Mouse (Mus musculus): ENCODE measurements around the gene Sun3. TPM values are rescaled to one million over a fixed set of nuclear protein-coding genes. Genes with fewer than 3 reads are reported as not detected.
A peak's percentile ranks its signal among the peaks of the same experiment; 100 is the strongest.

Gene Sun3
- total RNA-seq (2021): not detected
- long read RNA-seq, experiment 1: 0 reads
- long read RNA-seq, experiment 2: 0 reads

- H3K27ac ChIP-seq: no peak within 1 kb of the TSS
- intact Hi-C loops (cut with DNase I): loop anchor here (5.0 kb wide), 1 partner anchor 36 kb away; the partner anchor contains the start of gene Hus1
- peak within 1 kb of the TSS; percentile 72 for H3K4me3 ChIP-seq
- no peak for TF ChIP-seq CTCF (IDR thresholded peaks at IDR 0.05)
- DNase-seq: peak; percentile 31
Observed at GRCm38 (mm10) chr11:9048703-9049060, at the start of gene Sun3. TSS of gene Sun3 (minus strand) at chr11:9048991.

- no peak overlapping the region for H3K4me3 ChIP-seq
- DNase-seq: no peak
- no peak overlapping the region for H3K27ac ChIP-seq
- intact Hi-C loops (cut with DNase I): no loop called here
- no peak for TF ChIP-seq CTCF (IDR thresholded peaks at IDR 0.05)
Observed at GRCm38 (mm10) chr11:9076444-9076843, 27.7 kb upstream of the Sun3 start.

- no peak for TF ChIP-seq CTCF (IDR thresholded peaks at IDR 0.05)
- no peak for DNase-seq
- H3K4me3 ChIP-seq: no peak overlapping the region
- intact Hi-C loops (cut with DNase I): no loop called here
- H3K27ac ChIP-seq: no peak overlapping the region
Observed at GRCm38 (mm10) chr11:9060484-9060883, 11.7 kb upstream of the Sun3 start.

- no peak for TF ChIP-seq CTCF (IDR thresholded peaks at IDR 0.05)
- H3K4me3 ChIP-seq: no peak overlapping the region
- intact Hi-C loops (cut with DNase I): no loop called here
- DNase-seq: no peak
- H3K27ac ChIP-seq: no peak overlapping the region
Observed at GRCm38 (mm10) chr11:9060029-9060428, 11.2 kb upstream of the Sun3 start.

- H3K4me3 ChIP-seq: no peak overlapping the region
- no peak overlapping the region for H3K27ac ChIP-seq
- TF ChIP-seq CTCF (IDR thresholded peaks at IDR 0.05): no peak
- DNase-seq: no peak
- intact Hi-C loops (cut with DNase I): no loop called here
Observed at GRCm38 (mm10) chr11:9057711-9058110, 8.9 kb upstream of the Sun3 start.

GRCm38 (mm10) chr11:9056937-9057336, 8.1 kb upstream of the Sun3 start:
- intact Hi-C loops (cut with DNase I): no loop called here
- no peak overlapping the region for H3K4me3 ChIP-seq
- TF ChIP-seq CTCF (IDR thresholded peaks at IDR 0.05): no peak

GRCm38 (mm10) chr11:9051895-9052294, 3.1 kb upstream of the Sun3 start:
- intact Hi-C loops (cut with DNase I): no loop called here
- no peak overlapping the region for H3K27ac ChIP-seq
- DNase-seq: no peak
- no peak for TF ChIP-seq CTCF (IDR thresholded peaks at IDR 0.05)
- H3K4me3 ChIP-seq: no peak overlapping the region

More at GRCm38 (mm10) chr11:9056937-9057336, 8.1 kb upstream of the Sun3 start:
- DNase-seq: no peak
- H3K27ac ChIP-seq: no peak overlapping the region

GRCm38 (mm10) chr11:9050241-9050640, 1.4 kb upstream of the Sun3 start:
- Histone ChIP-seq H3K27ac (no peak overlapping the region), H3K4me3 (no peak overlapping the region)
- intact Hi-C loops (cut with DNase I): no loop called here
- TF ChIP-seq CTCF (IDR thresholded peaks at IDR 0.05): no peak
- DNase-seq: no peak

- TF ChIP-seq CTCF (IDR thresholded peaks at IDR 0.05): no peak
- Histone ChIP-seq H3K4me3 (peak within 1 kb of the TSS; percentile 72), H3K27ac (no peak within 1 kb of the TSS)
- intact Hi-C loops (cut with DNase I): loop anchor here (5.0 kb wide), 1 partner anchor 36 kb away; the partner anchor contains the start of gene Hus1
- peak; percentile 84 for DNase-seq
Observed at GRCm38 (mm10) chr11:9048011-9048702, 634 bp downstream of the Sun3 start, which contains the start of gene Gm11992. TSS of gene Gm11992 (plus strand) at chr11:9048594.

GRCm38 (mm10) chr11:9047044-9047443, 1.7 kb downstream of the Sun3 start:
- DNase-seq: no peak
- intact Hi-C loops (cut with DNase I): loop anchor here (5.0 kb wide), 1 partner anchor 35 kb away; the partner anchor contains the start of gene Hus1
- Histone ChIP-seq H3K27ac (no peak overlapping the region), H3K4me3 (no peak overlapping the region)
- TF ChIP-seq CTCF (IDR thresholded peaks at IDR 0.05): no peak

- DNase-seq: no peak
- intact Hi-C loops (cut with DNase I): loop anchor here (5.0 kb wide), 1 partner anchor 34 kb away; the partner anchor contains the start of gene Hus1
- H3K27ac ChIP-seq: no peak overlapping the region
- TF ChIP-seq CTCF (IDR thresholded peaks at IDR 0.05): no peak
- H3K4me3 ChIP-seq: no peak overlapping the region
Observed at GRCm38 (mm10) chr11:9046546-9046945, 2.2 kb downstream of the Sun3 start.

GRCm38 (mm10) chr11:9031530-9031929, 17.3 kb downstream of the Sun3 start:
- no peak for DNase-seq
- H3K4me3 ChIP-seq: no peak overlapping the region
- TF ChIP-seq CTCF (IDR thresholded peaks at IDR 0.05): no peak
- intact Hi-C loops (cut with DNase I): no loop called here
- no peak overlapping the region for H3K27ac ChIP-seq

- H3K27ac ChIP-seq: no peak overlapping the region
- no peak for DNase-seq
- intact Hi-C loops (cut with DNase I): no loop called here
- no peak for TF ChIP-seq CTCF (IDR thresholded peaks at IDR 0.05)
- H3K4me3 ChIP-seq: no peak overlapping the region
Observed at GRCm38 (mm10) chr11:9025211-9025610, 23.6 kb downstream of the Sun3 start.

GRCm38 (mm10) chr11:9024782-9025181, 24.0 kb downstream of the Sun3 start:
- H3K4me3 ChIP-seq: no peak overlapping the region
- intact Hi-C loops (cut with DNase I): no loop called here
- DNase-seq: no peak
- no peak for TF ChIP-seq CTCF (IDR thresholded peaks at IDR 0.05)
- H3K27ac ChIP-seq: no peak overlapping the region
